Mouse (Mus musculus) heart, postnatal 10 days (tissue): ENCODE results near the gene Fndc3a. TPM values are rescaled to one million over a fixed set of nuclear protein-coding genes. Genes with fewer than 3 reads are reported as not detected.

Experiments
- DNase-seq, 2 experiments: peaks; one replicate each; pipeline ENCODE4 v3.0.0; 2021
- intact Hi-C: fragments of 180-260 bp; cut with DNase I; formaldehyde crosslinking; loops from one replicate; pipeline ENCODE4 v1.15.1; 2025
- total RNA-seq, 2 experiments: library from RNA; stranded (reverse); gene quantifications; 2 replicates each; pipeline ENCODE4 v1.2.3; 2021

Gene Fndc3a
- total RNA-seq, 2 experiments from 2014 or later = 13.8 to 19.8 TPM

DNA sequence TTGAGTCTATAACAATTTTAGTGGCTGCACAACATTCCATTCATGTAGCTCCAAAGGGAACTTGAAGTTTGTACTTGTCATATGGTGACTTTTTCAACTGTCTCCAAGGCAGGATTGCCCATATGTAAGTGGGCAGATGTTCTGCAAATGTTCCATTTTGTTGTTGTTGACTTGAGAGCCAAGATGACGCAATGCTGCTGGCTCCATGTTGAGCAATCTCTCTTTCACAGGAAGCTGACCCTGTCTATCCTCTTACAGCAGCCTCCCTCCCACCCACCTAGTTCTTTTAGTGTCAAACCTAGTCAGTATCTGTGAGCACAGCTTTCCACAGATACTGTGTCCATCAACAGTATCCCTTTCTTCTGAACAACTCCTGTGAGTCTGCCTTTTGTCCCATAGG, 145.9 kb downstream of the Fndc3a start:
- no peak for DNase-seq
- intact Hi-C loops = no loop called here

DNA sequence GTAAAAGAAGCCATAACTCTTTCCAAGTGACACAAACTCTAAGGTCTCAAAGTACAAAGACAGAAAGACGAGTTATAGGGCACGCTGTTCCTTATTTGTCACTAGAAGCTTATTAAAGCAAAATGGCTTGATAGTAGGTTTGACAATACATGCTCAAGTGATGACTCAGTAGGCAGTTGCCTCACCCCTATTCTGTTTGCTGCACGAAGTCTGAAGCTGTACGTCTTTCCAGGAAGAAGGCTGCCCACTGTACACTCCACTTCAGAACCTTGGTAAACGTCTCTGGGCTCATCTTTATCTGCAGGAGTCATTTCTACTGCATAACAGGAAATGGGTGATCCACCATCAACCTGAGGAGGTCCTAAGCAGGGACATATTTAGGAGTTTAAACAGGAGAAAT, 151.0 kb downstream of the Fndc3a start:
- intact Hi-C loops = no loop called here
- DNase-seq = no peak

DNA sequence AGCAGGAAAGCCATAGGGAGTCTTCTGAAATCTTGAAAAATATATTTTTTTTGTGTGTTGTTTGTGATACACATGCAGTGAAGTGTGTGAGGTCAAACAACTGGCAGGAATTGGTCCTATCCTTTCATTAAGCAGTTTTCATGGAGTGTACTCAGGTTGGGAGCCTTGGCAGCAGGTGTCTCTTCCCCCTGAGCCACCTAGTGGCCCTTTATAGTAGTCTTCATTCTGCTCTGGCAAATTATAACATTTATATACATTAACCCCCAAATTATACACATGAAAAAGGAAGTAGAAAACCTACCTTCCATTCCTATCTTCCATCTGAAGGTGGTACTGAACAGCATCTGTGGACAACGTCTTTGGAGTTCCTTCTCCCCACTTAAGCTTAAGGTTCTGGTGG, 154.0 kb downstream of the Fndc3a start:
- no peak for DNase-seq
- intact Hi-C loops = no loop called here

DNA sequence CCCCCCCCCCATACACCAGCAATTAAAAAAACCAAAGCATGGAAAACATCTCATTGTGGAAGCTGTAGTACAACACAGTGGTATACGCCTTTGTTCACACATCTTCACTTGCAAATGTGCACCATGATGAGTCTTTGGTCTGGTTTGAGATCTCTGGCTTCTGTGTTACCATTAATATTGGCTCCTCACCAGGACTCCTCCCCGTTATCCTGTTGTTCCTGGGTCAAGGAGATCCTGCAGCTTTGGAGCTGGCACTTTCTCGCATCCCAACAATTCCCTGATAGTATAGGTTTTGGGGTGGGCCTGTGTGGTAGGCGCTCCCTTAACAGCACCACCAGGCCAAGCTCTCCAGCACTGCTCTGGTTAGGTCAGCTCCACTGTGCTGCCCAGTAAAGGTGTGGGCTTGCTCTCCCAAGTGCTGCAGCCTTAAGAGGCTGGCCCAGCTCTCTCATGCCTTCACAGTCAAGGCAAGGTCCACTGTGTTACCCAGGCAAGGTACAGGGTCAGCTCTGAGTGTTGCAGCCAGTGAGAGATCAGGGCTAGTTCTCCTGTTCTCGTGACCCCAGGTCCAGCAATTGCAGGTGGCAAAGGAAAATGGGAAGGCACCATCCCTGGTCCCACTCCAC, 173.3 kb downstream of the Fndc3a start:
- intact Hi-C loops = no loop called here
- no peak for DNase-seq

DNA sequence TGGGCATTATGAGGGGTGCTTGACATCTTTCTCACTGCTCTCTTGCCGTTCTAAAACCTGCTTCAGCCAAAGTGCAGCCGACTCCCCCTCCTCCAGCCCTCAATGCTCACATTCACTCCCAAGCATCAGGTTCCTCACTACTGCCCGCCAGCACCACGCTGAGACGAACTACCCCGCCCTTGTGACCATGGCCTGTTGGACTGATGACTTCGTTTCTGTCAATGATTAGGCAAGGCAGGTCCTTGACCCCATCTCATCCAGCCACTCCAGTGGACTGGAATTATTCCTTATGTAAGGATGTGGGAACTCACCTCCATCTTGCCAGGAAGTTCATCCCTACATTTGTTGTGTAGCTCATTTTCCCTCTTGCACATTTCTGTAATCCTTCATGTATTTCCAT, 175.9 kb downstream of the Fndc3a start:
- intact Hi-C loops = no loop called here

DNA sequence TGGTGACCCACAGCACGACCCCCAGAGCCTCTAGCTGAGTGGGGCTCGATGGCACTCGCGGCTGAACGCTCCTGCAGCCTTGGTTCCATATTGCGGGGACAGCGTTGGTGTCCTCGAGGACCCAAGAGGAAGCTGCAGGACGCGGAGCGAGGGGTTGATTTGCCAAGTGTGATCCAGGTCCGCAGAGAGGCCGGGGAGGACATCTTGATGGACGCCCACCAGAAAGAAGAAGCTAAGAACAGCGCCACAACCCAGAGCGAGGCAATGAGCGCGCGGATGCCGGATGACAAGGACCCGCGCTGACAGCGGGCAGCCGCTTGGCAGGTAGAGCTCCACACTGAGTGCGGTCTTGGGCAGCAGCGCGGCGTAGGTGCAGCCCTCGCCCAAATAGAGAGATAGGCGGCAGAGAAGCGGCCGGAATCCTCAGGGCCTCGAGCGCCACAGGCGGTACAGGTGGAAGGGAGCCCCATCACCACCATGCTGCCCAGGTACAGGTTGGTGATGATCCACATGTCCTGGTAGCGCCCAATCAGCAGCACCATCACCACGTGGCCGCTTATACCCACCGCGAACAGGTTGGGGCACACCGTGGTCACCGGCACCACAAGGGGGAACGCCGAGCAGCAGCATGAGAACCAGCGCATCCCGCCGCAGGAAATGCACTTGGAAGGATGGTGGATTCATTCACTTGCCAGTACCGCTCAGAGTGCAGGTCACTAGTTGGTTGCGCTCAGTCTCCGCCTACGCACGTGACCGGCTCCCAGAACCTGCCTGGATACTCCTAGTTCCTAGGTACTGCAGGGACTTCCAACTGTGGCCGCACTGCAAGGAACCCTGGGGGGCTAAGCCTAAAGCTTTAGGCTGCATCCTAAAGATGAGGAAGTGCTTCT, 177.5 kb downstream of the Fndc3a start:
- intact Hi-C loops = no loop called here
- peak in 1 of 2 experiments; percentile 8 for DNase-seq

More for the DNA sequence above, 175.9 kb downstream of the Fndc3a start:
- DNase-seq = no peak

DNA sequence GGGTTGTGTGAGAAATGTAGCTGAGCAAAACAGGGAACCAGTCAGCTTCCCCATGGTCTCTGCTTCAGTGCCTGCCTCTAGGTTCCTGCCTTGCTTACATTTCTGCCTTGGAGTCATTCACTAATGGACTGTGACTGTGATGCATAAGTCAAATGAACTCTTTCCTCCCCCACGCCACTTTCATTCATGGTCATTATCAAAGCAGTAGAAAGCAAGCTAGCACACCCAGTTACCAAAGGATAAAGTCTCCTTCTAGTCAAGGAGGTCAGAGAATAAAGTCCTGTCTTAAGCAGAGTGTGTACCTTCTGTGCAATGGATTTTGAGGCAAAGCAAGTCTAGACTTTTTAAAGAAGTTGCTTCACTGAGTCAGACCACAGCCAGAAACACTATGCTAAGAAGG, 182.7 kb downstream of the Fndc3a start:
- intact Hi-C loops = no loop called here

DNA sequence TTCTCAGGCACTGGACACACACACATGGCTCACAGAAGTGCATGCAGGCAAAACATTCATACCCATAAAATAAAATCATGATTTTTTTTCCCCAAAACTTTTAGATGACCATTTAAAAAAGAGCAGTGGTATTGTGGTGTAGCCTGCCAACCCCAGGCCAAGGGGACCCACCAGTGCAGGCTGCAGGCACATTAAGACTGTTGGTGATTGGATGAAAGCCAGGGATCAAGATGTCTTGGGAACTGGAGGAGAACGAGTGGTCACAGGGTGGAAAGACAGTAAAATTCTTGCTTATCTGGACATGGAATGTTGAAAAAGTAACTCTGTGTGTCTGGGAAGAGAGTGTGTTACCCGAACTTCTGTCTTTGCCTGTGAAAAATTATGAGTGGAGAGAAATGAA, 190.2 kb downstream of the Fndc3a start:
- DNase-seq = no peak
- intact Hi-C loops = no loop called here

More for the DNA sequence above, 182.7 kb downstream of the Fndc3a start:
- DNase-seq = no peak

DNA sequence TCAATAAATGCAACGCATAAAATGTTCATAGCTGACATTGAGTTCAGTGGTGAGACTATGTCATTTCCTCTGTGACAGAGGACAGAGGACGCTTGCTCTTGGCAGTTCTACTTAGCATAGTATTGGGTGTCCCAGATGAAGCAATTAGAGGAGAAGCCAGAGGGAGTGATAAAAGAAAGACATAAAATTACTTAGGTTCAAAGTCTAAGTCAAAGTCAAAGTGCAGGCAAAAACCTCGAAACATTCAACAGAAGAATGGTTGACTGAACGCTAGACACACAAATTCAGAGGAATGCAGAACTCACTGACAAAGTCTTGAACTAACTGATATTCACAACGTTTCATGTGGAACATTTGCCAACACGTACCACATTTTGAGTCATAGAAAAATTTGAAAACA, 191.0 kb downstream of the Fndc3a start:
- no peak for DNase-seq
- intact Hi-C loops = no loop called here

DNA sequence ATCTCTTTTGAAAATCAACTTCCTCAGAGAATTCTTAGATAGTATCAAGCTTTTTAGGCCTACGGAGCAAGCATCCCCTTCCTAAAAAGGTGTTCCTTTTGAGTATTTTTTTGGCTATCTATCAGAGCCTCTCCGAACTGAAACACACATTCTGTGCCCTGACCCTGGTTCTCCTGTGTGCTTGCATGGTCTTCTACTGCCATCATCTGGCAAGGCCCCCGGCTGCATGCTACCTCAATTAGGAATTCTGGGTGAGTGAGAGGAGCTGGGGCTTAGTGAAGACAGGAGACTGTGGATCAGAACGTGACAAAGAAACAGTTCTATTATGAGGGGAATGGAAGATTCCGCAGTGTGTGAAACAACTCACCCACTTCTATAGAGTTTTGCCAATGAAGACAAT, 193.4 kb downstream of the Fndc3a start:
- DNase-seq = peak; percentile 50 to 71
- intact Hi-C loops = loop anchor here (2.0 kb wide), 1 partner anchor 140 kb away; no protein-coding TSS in a partner anchor

DNA sequence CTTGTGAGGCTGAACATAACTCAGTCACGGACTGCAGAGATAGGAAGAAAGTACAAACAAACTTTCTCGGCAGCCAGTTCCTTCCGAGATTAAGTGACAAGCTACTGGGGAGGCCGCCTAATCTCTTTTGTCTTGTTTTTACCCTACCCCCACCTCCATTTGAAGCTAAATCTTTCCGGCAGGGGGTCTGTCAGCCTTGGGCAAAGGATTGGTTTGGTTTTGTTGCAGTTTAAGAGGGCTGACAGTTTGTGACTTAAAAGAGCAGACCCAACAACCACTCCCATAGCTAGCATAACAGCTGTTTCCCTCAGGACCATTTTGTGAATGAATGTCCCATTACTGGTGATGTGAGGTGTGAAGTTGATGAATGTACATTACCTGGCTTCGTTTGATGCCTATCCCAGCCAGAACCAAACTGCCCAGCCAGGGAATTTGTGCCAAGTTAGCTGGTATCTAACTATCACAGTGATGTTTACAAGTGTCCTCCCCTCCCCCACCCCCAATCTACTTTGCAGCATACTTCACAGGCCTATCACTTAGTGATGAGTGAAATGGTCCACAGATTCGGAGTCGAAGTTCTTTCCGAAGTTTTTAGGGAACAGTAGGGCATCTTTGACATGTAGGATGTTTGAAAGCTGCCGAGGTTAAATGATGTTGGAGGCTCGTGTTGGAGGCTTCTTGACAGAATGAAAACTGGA, 202.9 kb downstream of the Fndc3a start:
- DNase-seq = peak in 1 of 2 experiments; percentile 2
- intact Hi-C loops = no loop called here

DNA sequence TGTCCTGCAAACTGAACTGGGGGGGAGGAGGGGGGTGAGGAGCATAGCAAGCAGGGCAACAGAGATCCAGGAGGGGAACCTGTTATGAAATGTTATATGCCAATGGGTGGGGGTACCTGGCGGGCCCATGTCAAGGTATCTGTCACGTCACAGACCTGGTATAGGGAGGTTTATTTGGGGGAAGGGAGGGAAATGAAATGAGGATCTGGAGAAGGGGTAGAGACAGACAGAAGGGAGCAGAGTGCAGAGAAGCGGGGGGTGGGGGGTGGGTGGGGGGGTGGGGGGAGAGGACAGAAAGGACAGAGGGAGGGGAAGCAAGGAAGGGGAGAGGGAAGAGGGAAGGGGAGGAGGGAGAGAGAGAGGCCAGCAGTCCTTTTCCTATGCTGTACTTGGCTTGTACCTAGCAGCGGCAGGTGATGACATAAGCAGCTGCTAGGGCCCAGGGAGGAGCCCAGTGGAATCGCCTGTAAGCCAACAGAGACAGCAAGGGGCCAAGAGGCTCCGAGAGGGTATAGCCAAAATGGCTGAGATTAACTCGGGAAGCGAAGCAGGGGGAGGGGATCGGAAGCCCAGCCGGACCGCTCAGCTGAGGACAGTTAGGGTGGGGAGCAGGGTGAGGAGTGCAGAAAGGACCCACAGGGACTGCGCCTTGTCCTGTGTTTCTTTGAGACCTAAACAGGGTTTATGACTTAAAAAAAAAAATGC, 203.6 kb downstream of the Fndc3a start:
- DNase-seq = peak; percentile 31 to 35
- intact Hi-C loops = no loop called here

DNA sequence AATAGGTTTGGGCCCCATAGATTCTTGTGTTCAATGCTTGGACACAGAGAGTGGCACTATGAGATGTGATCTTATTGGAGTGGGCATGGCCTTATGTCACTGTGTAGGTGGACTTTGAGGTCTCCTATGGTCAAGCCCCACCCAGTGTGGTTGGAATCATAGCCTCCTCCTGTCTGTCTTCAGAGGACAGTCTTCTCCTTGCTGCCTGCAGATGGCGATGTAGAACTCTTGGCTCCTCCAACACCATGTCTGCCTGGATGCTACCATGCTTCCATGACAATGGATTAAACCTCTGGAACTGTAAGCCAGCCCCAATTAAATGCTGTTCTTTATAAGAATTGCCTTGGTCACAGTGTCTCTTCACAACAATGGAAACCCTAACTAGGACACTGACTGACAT, 204.8 kb downstream of the Fndc3a start:
- intact Hi-C loops = no loop called here
- DNase-seq = no peak

DNA sequence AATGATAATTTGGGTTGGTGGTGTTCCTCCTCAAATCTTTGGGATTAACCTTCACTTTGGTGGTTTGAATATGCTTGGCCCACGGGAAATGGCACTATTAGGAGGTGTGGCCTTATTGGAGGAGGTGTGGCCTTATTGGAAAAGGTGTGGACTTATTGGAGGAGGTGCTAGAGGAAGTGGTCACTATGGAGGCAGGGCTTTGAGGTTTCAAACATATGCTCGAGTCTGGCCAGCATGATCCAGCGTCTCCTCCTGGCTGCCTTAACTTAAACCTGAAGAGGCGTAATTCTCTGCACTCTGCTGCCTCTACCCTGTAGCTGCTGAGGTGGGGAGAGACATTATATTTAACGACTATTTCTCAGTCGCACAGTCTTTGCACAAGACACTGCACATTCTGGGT, 206.6 kb downstream of the Fndc3a start:
- intact Hi-C loops = no loop called here
- no peak for DNase-seq

DNA sequence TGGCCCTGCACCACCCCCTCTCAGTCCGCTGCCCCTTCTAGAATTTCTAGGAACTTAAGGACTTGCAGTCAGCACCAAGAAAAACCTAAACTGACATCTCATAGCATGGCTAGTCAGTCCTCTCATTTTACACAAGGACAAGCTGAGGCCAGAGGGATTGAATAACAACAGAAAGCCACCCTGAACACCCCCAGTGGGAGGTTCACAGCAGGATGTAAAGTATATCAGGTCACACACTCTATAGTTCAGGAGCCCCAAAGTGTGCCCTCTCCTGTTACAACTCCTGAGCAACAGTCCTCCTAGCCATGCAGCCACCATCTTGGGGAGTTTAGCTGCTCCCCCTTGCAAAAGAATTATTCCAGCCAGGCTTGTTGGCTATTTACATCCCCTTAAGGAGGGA, 216.0 kb downstream of the Fndc3a start:
- intact Hi-C loops = no loop called here
- DNase-seq = no peak

DNA sequence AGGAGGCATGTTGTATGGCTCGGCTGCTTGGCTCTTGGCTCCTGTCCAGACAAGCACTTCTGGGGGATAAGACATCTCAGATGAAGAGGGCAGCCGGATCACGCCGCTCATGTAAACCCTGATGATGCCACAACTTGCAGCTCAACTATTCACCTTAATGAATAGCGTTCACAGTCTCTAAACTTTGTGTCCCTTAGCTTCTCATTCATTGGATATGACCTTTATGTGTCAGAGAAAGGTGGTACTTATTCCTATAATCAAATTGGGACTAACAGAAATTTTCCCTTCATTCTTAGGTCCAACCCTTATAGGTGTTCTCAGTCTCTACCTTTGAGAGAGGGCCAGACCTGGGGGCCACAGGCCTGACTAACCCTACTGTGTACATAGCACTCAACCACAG, 218.1 kb downstream of the Fndc3a start, which contains the start of gene Gm9195:
Gm9195 (minus strand) TSS at position 101 of the 400 bp plus-strand sequence.
- intact Hi-C loops = no loop called here
- DNase-seq = no peak

DNA sequence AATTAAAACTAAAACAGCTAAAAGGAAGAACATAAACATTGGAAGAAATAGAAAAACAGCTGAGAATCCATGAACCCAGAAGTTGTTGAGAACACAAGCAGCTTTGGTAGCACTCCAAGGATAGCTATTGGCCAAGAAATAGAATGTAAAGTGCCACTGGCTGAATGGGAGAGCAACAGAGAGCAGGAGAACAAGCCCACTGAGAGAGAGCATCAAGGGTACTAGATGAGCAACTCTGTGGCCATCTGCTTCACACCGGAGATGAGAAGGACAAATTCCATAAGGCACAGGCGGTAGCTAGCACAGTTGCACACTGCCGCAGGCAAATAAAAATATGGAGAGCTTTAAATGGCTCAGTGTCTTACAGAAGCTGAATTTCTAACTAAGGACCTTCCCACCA, 219.4 kb downstream of the Fndc3a start:
- DNase-seq = no peak
- intact Hi-C loops = no loop called here
